Mouse (Mus musculus): ENCODE data around the gene Nek3. TPM values are rescaled to one million over a fixed set of nuclear protein-coding genes. Genes with fewer than 3 reads are reported as not detected.

The Nek3 gene
- 7.9 and 8.1 TPM in 2 replicates for polyA plus RNA-seq (2014; fragmentation: Nextera tagmentation; extraction: Ambion mirVana)

- H3K4me3 ChIP-seq (ENCODE audit: low read depth, low read length), result peak within 1 kb of the TSS; percentile 54
- WGBS, result 0% methylated on average over 36 of the region's 43 CpGs
- H3K4me1 ChIP-seq (ENCODE audit: control insufficient read depth, insufficient read depth, low read length), result no peaks in the 10 kb centered on the region
- peak; percentile 94 for DNase-seq (ENCODE audit: low spot score)
- no peaks in the 10 kb centered on the region for H3K36me3 ChIP-seq (ENCODE audit: control insufficient read depth, insufficient read depth, low read length)
- 0 out of 2 replicates have a peak within 1 kb of the TSS, but pooled peaks have one; percentile 36 for H3K27ac ChIP-seq (replicated peaks; ENCODE audit: low read depth, low read length)
- ATAC-seq (ENCODE audit: insufficient number of reproducible peaks, low FRiP score, low TSS enrichment, low read depth), result peak; percentile 99
- no peaks in the 10 kb centered on the region for H3K27me3 ChIP-seq (ENCODE audit: control insufficient read depth, insufficient read depth, low read length)
- H3K9ac ChIP-seq (ENCODE audit: low read length), result peak within 1 kb of the TSS; percentile 60
- H3K4me2 ChIP-seq (ENCODE audit: low read depth, severe bottlenecking), result peak within 1 kb of the TSS; percentile 39
- H3K9me3 ChIP-seq (ENCODE audit: control insufficient read depth, low read length), result no peaks in the 10 kb centered on the region
Measured at GRCm38 (mm10) chr8:22166080-22166603, at the start of gene Nek3. Nek3 (minus strand) TSS chr8:22166435.

GRCm38 (mm10) chr8:22214826-22215225 lies 48.6 kb upstream of the Nek3 start:
- WGBS, result 98% methylated on average over 10 of the region's 10 CpGs
- Histone ChIP-seq H3K9ac (ENCODE audit: low read length) (no peak overlapping the region), H3K4me1 (ENCODE audit: control insufficient read depth, insufficient read depth, low read length) (no peaks in the 10 kb centered on the region), H3K36me3 (ENCODE audit: control insufficient read depth, insufficient read depth, low read length) (peaks cover 7% of the 10 kb centered on the region), H3K4me3 (ENCODE audit: low read depth, low read length) (no peak overlapping the region), H3K9me3 (ENCODE audit: control insufficient read depth, low read length) (no peaks in the 10 kb centered on the region; the same call in 1 of the 2 replicates), H3K27ac (replicated peaks; ENCODE audit: low read depth, low read length) (no peak overlapping the region), H3K4me2 (ENCODE audit: low read depth, severe bottlenecking) (no peak overlapping the region), H3K27me3 (ENCODE audit: control insufficient read depth, insufficient read depth, low read length) (no peaks in the 10 kb centered on the region)
- no peak for DNase-seq (ENCODE audit: low spot score)
- no peak for ATAC-seq (ENCODE audit: insufficient number of reproducible peaks, low FRiP score, low TSS enrichment, low read depth)

- H3K4me1 ChIP-seq (ENCODE audit: control insufficient read depth, insufficient read depth, low read length), result no peaks in the 10 kb centered on the region
- H3K9me3 ChIP-seq (ENCODE audit: control insufficient read depth, low read length), result no peaks in the 10 kb centered on the region; the same call in 1 of the 2 replicates
- ATAC-seq (ENCODE audit: insufficient number of reproducible peaks, low FRiP score, low TSS enrichment, low read depth), result no peak
- 56% methylated on average over 5 of the region's 5 CpGs for WGBS
- H3K4me3 ChIP-seq (ENCODE audit: low read depth, low read length), result no peak overlapping the region
- H3K9ac ChIP-seq (ENCODE audit: low read length), result no peak overlapping the region
- H3K27me3 ChIP-seq (ENCODE audit: control insufficient read depth, insufficient read depth, low read length), result no peaks in the 10 kb centered on the region
- no peak overlapping the region for H3K27ac ChIP-seq (replicated peaks; ENCODE audit: low read depth, low read length)
- DNase-seq (ENCODE audit: low spot score), result no peak
- H3K4me2 ChIP-seq (ENCODE audit: low read depth, severe bottlenecking), result no peak overlapping the region
- peaks cover 5% of the 10 kb centered on the region for H3K36me3 ChIP-seq (ENCODE audit: control insufficient read depth, insufficient read depth, low read length)
Measured at GRCm38 (mm10) chr8:22209012-22209411, 42.8 kb upstream of the Nek3 start.

GRCm38 (mm10) chr8:22207535-22207934 lies 41.3 kb upstream of the Nek3 start:
- H3K27ac ChIP-seq (replicated peaks; ENCODE audit: low read depth, low read length), result no peak overlapping the region
- 91% methylated on average over 4 of the region's 4 CpGs for WGBS
- H3K36me3 ChIP-seq (ENCODE audit: control insufficient read depth, insufficient read depth, low read length), result peaks cover 3% of the 10 kb centered on the region; the same call in 1 of the 2 replicates
- ATAC-seq (ENCODE audit: insufficient number of reproducible peaks, low FRiP score, low TSS enrichment, low read depth), result no peak
- H3K4me3 ChIP-seq (ENCODE audit: low read depth, low read length), result no peak overlapping the region
- no peak overlapping the region for H3K4me2 ChIP-seq (ENCODE audit: low read depth, severe bottlenecking)
- H3K9ac ChIP-seq (ENCODE audit: low read length), result no peak overlapping the region
- no peaks in the 10 kb centered on the region for H3K4me1 ChIP-seq (ENCODE audit: control insufficient read depth, insufficient read depth, low read length)
- DNase-seq (ENCODE audit: low spot score), result no peak
- no peaks in the 10 kb centered on the region for H3K27me3 ChIP-seq (ENCODE audit: control insufficient read depth, insufficient read depth, low read length)
- no peaks in the 10 kb centered on the region; the same call in 1 of the 2 replicates for H3K9me3 ChIP-seq (ENCODE audit: control insufficient read depth, low read length)

- Histone ChIP-seq H3K4me3 (ENCODE audit: low read depth, low read length) (no peak overlapping the region), H3K27me3 (ENCODE audit: control insufficient read depth, insufficient read depth, low read length) (no peaks in the 10 kb centered on the region), H3K36me3 (ENCODE audit: control insufficient read depth, insufficient read depth, low read length) (peaks cover 6% of the 10 kb centered on the region; the same call in 1 of the 2 replicates), H3K9ac (ENCODE audit: low read length) (no peak overlapping the region), H3K9me3 (ENCODE audit: control insufficient read depth, low read length) (no peaks in the 10 kb centered on the region), H3K4me1 (ENCODE audit: control insufficient read depth, insufficient read depth, low read length) (peaks cover under 1% of the 10 kb centered on the region; the same call in 1 of the 2 replicates), H3K4me2 (ENCODE audit: low read depth, severe bottlenecking) (no peak overlapping the region), H3K27ac (replicated peaks; ENCODE audit: low read depth, low read length) (no peak overlapping the region)
- DNase-seq (ENCODE audit: low spot score), result no peak
- 96% methylated on average over 8 of the region's 8 CpGs for WGBS
- no peak for ATAC-seq (ENCODE audit: insufficient number of reproducible peaks, low FRiP score, low TSS enrichment, low read depth)
Measured at GRCm38 (mm10) chr8:22199481-22199880, 33.2 kb upstream of the Nek3 start.

GRCm38 (mm10) chr8:22197914-22198313 lies 31.7 kb upstream of the Nek3 start:
- 93% methylated on average over 6 of the region's 6 CpGs for WGBS
- no peak overlapping the region for H3K9ac ChIP-seq (ENCODE audit: low read length)
- H3K4me1 ChIP-seq (ENCODE audit: control insufficient read depth, insufficient read depth, low read length), result peaks cover 2% of the 10 kb centered on the region; the same call in 1 of the 2 replicates
- no peak for ATAC-seq (ENCODE audit: insufficient number of reproducible peaks, low FRiP score, low TSS enrichment, low read depth)
- no peaks in the 10 kb centered on the region for H3K9me3 ChIP-seq (ENCODE audit: control insufficient read depth, low read length)
- peaks cover 6% of the 10 kb centered on the region; the same call in 1 of the 2 replicates for H3K36me3 ChIP-seq (ENCODE audit: control insufficient read depth, insufficient read depth, low read length)
- H3K4me2 ChIP-seq (ENCODE audit: low read depth, severe bottlenecking), result no peak overlapping the region
- DNase-seq (ENCODE audit: low spot score), result no peak
- no peaks in the 10 kb centered on the region for H3K27me3 ChIP-seq (ENCODE audit: control insufficient read depth, insufficient read depth, low read length)
- H3K27ac ChIP-seq (replicated peaks; ENCODE audit: low read depth, low read length), result no peak overlapping the region
- no peak overlapping the region for H3K4me3 ChIP-seq (ENCODE audit: low read depth, low read length)

- peak overlapping the region; percentile 51 for H3K4me2 ChIP-seq (ENCODE audit: low read depth, severe bottlenecking)
- no peaks in the 10 kb centered on the region for H3K36me3 ChIP-seq (ENCODE audit: control insufficient read depth, insufficient read depth, low read length)
- ATAC-seq (ENCODE audit: insufficient number of reproducible peaks, low FRiP score, low TSS enrichment, low read depth) (no peak), DNase-seq (ENCODE audit: low spot score) (no peak)
- H3K27ac ChIP-seq (replicated peaks; ENCODE audit: low read depth, low read length), result peak overlapping the region; percentile 96
- no peaks in the 10 kb centered on the region for H3K9me3 ChIP-seq (ENCODE audit: control insufficient read depth, low read length)
- no peaks in the 10 kb centered on the region for H3K27me3 ChIP-seq (ENCODE audit: control insufficient read depth, insufficient read depth, low read length)
- peaks cover 2% of the 10 kb centered on the region; the same call in 1 of the 2 replicates for H3K4me1 ChIP-seq (ENCODE audit: control insufficient read depth, insufficient read depth, low read length)
- peak overlapping the region; percentile 97 for H3K9ac ChIP-seq (ENCODE audit: low read length)
- 17% methylated on average over 12 of the region's 12 CpGs for WGBS
- peak overlapping the region; percentile 72 for H3K4me3 ChIP-seq (ENCODE audit: low read depth, low read length)
Measured at GRCm38 (mm10) chr8:22193432-22194010, 27.3 kb upstream of the Nek3 start.

GRCm38 (mm10) chr8:22192660-22193431 lies 26.6 kb upstream of the Nek3 start, which contains the start of gene Vps36:
Vps36 (plus strand) TSS chr8:22192809.
- peak; percentile 91 for DNase-seq (ENCODE audit: low spot score)
- Histone ChIP-seq H3K4me3 (ENCODE audit: low read depth, low read length) (peak within 1 kb of the TSS; percentile 72), H3K27me3 (ENCODE audit: control insufficient read depth, insufficient read depth, low read length) (no peaks in the 10 kb centered on the region), H3K4me1 (ENCODE audit: control insufficient read depth, insufficient read depth, low read length) (peaks cover 2% of the 10 kb centered on the region; the same call in 1 of the 2 replicates), H3K9ac (ENCODE audit: low read length) (peak within 1 kb of the TSS; percentile 97), H3K36me3 (ENCODE audit: control insufficient read depth, insufficient read depth, low read length) (no peaks in the 10 kb centered on the region), H3K4me2 (ENCODE audit: low read depth, severe bottlenecking) (peak within 1 kb of the TSS; percentile 51), H3K9me3 (ENCODE audit: control insufficient read depth, low read length) (no peaks in the 10 kb centered on the region), H3K27ac (replicated peaks; ENCODE audit: low read depth, low read length) (peak within 1 kb of the TSS; percentile 96)
- 0% methylated on average over 52 of the region's 73 CpGs for WGBS
- ATAC-seq (ENCODE audit: insufficient number of reproducible peaks, low FRiP score, low TSS enrichment, low read depth), result peak; percentile 95

Data from limb, embryonic 11.5 days (tissue).